Mouse (Mus musculus): Measurements from ENCODE around the gene Cdk5rap3. TPM values are rescaled to one million over a fixed set of nuclear protein-coding genes. Genes with fewer than 3 reads are reported as not detected.

Gene Cdk5rap3
- polyA plus RNA-seq, 1 experiment from 2014 or later: 94.8 TPM

- H3K4me1 ChIP-seq: peaks cover 31% of the 10 kb centered on the region
- no peak overlapping the region for H3K27ac ChIP-seq
- H3K9ac ChIP-seq: peak overlapping the region; percentile 70; the same call in 1 of the 2 replicates
- ATAC-seq (ENCODE audit: insufficient number of reproducible peaks, insufficient read depth, low FRiP score, low TSS enrichment, low read depth): no peak
- peak overlapping the region; percentile 60; the same call in 1 of the 2 replicates for H3K4me3 ChIP-seq
- H3K27me3 ChIP-seq: no peaks in the 10 kb centered on the region
- H3K9me3 ChIP-seq: no peaks in the 10 kb centered on the region
- WGBS: 79% methylated on average over 14 of the region's 14 CpGs
- peaks cover 7% of the 10 kb centered on the region for H3K36me3 ChIP-seq
- H3K4me2 ChIP-seq: peak overlapping the region; percentile 95
Observed at GRCm38 (mm10) chr11:96944844-96945580, 28.7 kb upstream of the Cdk5rap3 start.

GRCm38 (mm10) chr11:96943746-96944304, 27.5 kb upstream of the Cdk5rap3 start, which contains the start of gene Pnpo:
Gene Pnpo, minus strand, starts transcription at chr11:96943986.
- no peaks in the 10 kb centered on the region for H3K36me3 ChIP-seq
- peak within 1 kb of the TSS; percentile 73 for H3K9ac ChIP-seq
- peak within 1 kb of the TSS; percentile 60 for H3K4me3 ChIP-seq
- ATAC-seq (ENCODE audit: insufficient number of reproducible peaks, insufficient read depth, low FRiP score, low TSS enrichment, low read depth): peak; percentile 95
- peaks cover 31% of the 10 kb centered on the region for H3K4me1 ChIP-seq
- peak within 1 kb of the TSS; percentile 95 for H3K4me2 ChIP-seq
- H3K27ac ChIP-seq: no peak within 1 kb of the TSS
- no peaks in the 10 kb centered on the region for H3K27me3 ChIP-seq
- under 1% methylated on average over 29 of the region's 29 CpGs for WGBS
- no peaks in the 10 kb centered on the region for H3K9me3 ChIP-seq

- no peaks in the 10 kb centered on the region for H3K9me3 ChIP-seq
- no peak for ATAC-seq (ENCODE audit: insufficient number of reproducible peaks, insufficient read depth, low FRiP score, low TSS enrichment, low read depth)
- H3K27ac ChIP-seq: no peak overlapping the region
- H3K27me3 ChIP-seq: no peaks in the 10 kb centered on the region
- H3K4me3 ChIP-seq: no peak overlapping the region
- H3K36me3 ChIP-seq: no peaks in the 10 kb centered on the region
- no peak overlapping the region for H3K4me2 ChIP-seq
- H3K4me1 ChIP-seq: peaks cover 31% of the 10 kb centered on the region
- H3K9ac ChIP-seq: no peak overlapping the region
- 73% methylated on average over 6 of the region's 6 CpGs for WGBS
Observed at GRCm38 (mm10) chr11:96941989-96942590, 25.8 kb upstream of the Cdk5rap3 start.

GRCm38 (mm10) chr11:96940578-96941465, 24.5 kb upstream of the Cdk5rap3 start:
- H3K27ac ChIP-seq: no peak overlapping the region
- ATAC-seq (ENCODE audit: insufficient number of reproducible peaks, insufficient read depth, low FRiP score, low TSS enrichment, low read depth): no peak
- no peak overlapping the region for H3K4me2 ChIP-seq
- no peaks in the 10 kb centered on the region for H3K36me3 ChIP-seq
- WGBS: 76% methylated on average over 16 of the region's 16 CpGs
- H3K9ac ChIP-seq: no peak overlapping the region
- no peak overlapping the region for H3K4me3 ChIP-seq
- H3K9me3 ChIP-seq: no peaks in the 10 kb centered on the region
- H3K4me1 ChIP-seq: peaks cover 25% of the 10 kb centered on the region
- H3K27me3 ChIP-seq: no peaks in the 10 kb centered on the region

GRCm38 (mm10) chr11:96938426-96938800, 22.1 kb upstream of the Cdk5rap3 start:
- Histone ChIP-seq H3K4me3 (no peak overlapping the region), H3K9me3 (no peaks in the 10 kb centered on the region), H3K27ac (no peak overlapping the region), H3K9ac (no peak overlapping the region), H3K4me1 (peaks cover 13% of the 10 kb centered on the region; the same call in 1 of the 2 replicates), H3K36me3 (no peaks in the 10 kb centered on the region), H3K27me3 (no peaks in the 10 kb centered on the region), H3K4me2 (no peak overlapping the region)
- 85% methylated on average over 6 of the region's 6 CpGs for WGBS
- ATAC-seq (ENCODE audit: insufficient number of reproducible peaks, insufficient read depth, low FRiP score, low TSS enrichment, low read depth): no peak

GRCm38 (mm10) chr11:96937549-96938425, 21.5 kb upstream of the Cdk5rap3 start:
- H3K4me3 ChIP-seq: no peak overlapping the region
- peaks cover 6% of the 10 kb centered on the region; the same call in 1 of the 2 replicates for H3K4me1 ChIP-seq
- H3K9me3 ChIP-seq: no peaks in the 10 kb centered on the region
- 58% methylated on average over 10 of the region's 10 CpGs for WGBS
- H3K27me3 ChIP-seq: no peaks in the 10 kb centered on the region
- H3K4me2 ChIP-seq: no peak overlapping the region
- no peak for ATAC-seq (ENCODE audit: insufficient number of reproducible peaks, insufficient read depth, low FRiP score, low TSS enrichment, low read depth)
- no peak overlapping the region for H3K9ac ChIP-seq
- H3K27ac ChIP-seq: no peak overlapping the region
- no peaks in the 10 kb centered on the region for H3K36me3 ChIP-seq

- Histone ChIP-seq H3K9ac (no peak overlapping the region), H3K36me3 (no peaks in the 10 kb centered on the region), H3K4me1 (peaks cover 11% of the 10 kb centered on the region), H3K4me3 (no peak overlapping the region), H3K4me2 (no peak overlapping the region), H3K27ac (no peak overlapping the region), H3K9me3 (no peaks in the 10 kb centered on the region), H3K27me3 (no peaks in the 10 kb centered on the region; the same call in 1 of the 2 replicates)
- whole genome bisulfite sequencing: 85% methylated on average over 9 of the region's 9 CpGs
- ATAC-seq (ENCODE audit: insufficient number of reproducible peaks, insufficient read depth, low FRiP score, low TSS enrichment, low read depth): no peak
Observed at GRCm38 (mm10) chr11:96935872-96936650, 19.8 kb upstream of the Cdk5rap3 start.

GRCm38 (mm10) chr11:96934921-96935356, 18.6 kb upstream of the Cdk5rap3 start:
- Histone ChIP-seq H3K4me3 (peak overlapping the region; percentile 5; the same call in 1 of the 2 replicates), H3K9ac (0 out of 2 replicates have a peak overlapping the region, but pooled peaks have one; percentile 2)
- 28% methylated on average over 12 of the region's 12 CpGs for WGBS

GRCm38 (mm10) chr11:96933562-96934276, 17.4 kb upstream of the Cdk5rap3 start:
- WGBS: 85% methylated on average over 13 of the region's 13 CpGs
- no peak overlapping the region for H3K4me3 ChIP-seq
- peaks cover 12% of the 10 kb centered on the region for H3K27me3 ChIP-seq
- peaks cover 24% of the 10 kb centered on the region for H3K4me1 ChIP-seq
- no peaks in the 10 kb centered on the region for H3K9me3 ChIP-seq
- no peak overlapping the region for H3K27ac ChIP-seq
- no peak overlapping the region for H3K9ac ChIP-seq
- no peaks in the 10 kb centered on the region for H3K36me3 ChIP-seq
- no peak overlapping the region for H3K4me2 ChIP-seq
- ATAC-seq (ENCODE audit: insufficient number of reproducible peaks, insufficient read depth, low FRiP score, low TSS enrichment, low read depth): no peak

More at GRCm38 (mm10) chr11:96934921-96935356, 18.6 kb upstream of the Cdk5rap3 start:
- Histone ChIP-seq H3K36me3 (no peaks in the 10 kb centered on the region), H3K4me2 (peak overlapping the region; percentile 37), H3K4me1 (peaks cover 12% of the 10 kb centered on the region), H3K27me3 (peaks cover under 1% of the 10 kb centered on the region), H3K9me3 (no peaks in the 10 kb centered on the region), H3K27ac (peak overlapping the region; percentile 7; the same call in 1 of the 2 replicates)
- ATAC-seq (ENCODE audit: insufficient number of reproducible peaks, insufficient read depth, low FRiP score, low TSS enrichment, low read depth): peak; percentile 50; the same call in 1 of the 2 replicates

Measured in embryonic facial prominence, embryonic 13.5 days (tissue).